Mouse (Mus musculus) lung, postnatal 0 days (tissue): ENCODE results near the gene Kif1bp.

Experiments
- CTCF ChIP-seq: IDR thresholded peaks from 2 replicates; pipeline ENCODE4 v1.5.1; 2016; ENCODE audit warnings: antibody characterized with exemption, mild to moderate bottlenecking
- EP300 ChIP-seq: IDR thresholded peaks from 2 replicates; pipeline ENCODE4 v1.6.1; 2016; ENCODE audit warnings: antibody characterized with exemption, mild to moderate bottlenecking, control low read depth

GRCm38 (mm10) chr10:62511528-62511927 is 66.7 kb downstream of the Kif1bp start:
- TF ChIP-seq CTCF, result no peak
- TF ChIP-seq EP300, result no peak
